In genomic region chr16:70881098-70881850, GRCm38 (mm10) we compare ENCODE assay signal across 16 mouse cellular contexts.
DNase-seq lines count a peak whose midpoint lies in the region; ATAC-seq and TF ChIP-seq lines count a peak whose summit lies in the region.
"Had no signal": no experiment of that assay in that cellular context is flagged by ENCODE, and none has a peak within 500 bp of the region (broad histone marks: within the 10 kb centered on the region; RNA-seq: fewer than 3 reads in every experiment).

No protein-coding gene starts in this region.

- H3K4me2 ChIP-seq in kidney, embryonic 14.5 days (replicated peaks; ENCODE audit: low read depth, low read length), result 0 out of 2 replicates have a peak overlapping the region, but pooled peaks have one; percentile 10
- peak overlapping the region; percentile 42 for H3K4me2 ChIP-seq in hindbrain, embryonic 15.5 days
- H3K4me2 ChIP-seq in midbrain, embryonic 16.5 days (ENCODE audit: low read length), result peak overlapping the region; percentile 51
- H3K4me2 ChIP-seq: embryonic facial prominence, embryonic 15.5 days; heart, embryonic 15.5 days; limb, embryonic 12.5 days had no signal

- TF ChIP-seq CTCF in brain, embryonic 14.5 days (IDR thresholded peaks at IDR 0.05; ENCODE audit: borderline replicate concordance, extremely low read depth, insufficient read depth, insufficient read length), result no peak
- no peak for TF ChIP-seq CTCF in lung, adult 2 months (IDR thresholded peaks at IDR 0.05; ENCODE audit: insufficient read depth, low read length)

- no peak for ATAC-seq in kidney, embryonic 14.5 days (ENCODE audit: low FRiP score, low TSS enrichment)
- peak; percentile 83 for ATAC-seq in hindbrain, embryonic 15.5 days (ENCODE audit: low FRiP score, low read depth)
- ATAC-seq in midbrain, embryonic 16.5 days, result peak; percentile 90

- H3K9me3 ChIP-seq in kidney, embryonic 14.5 days (ENCODE audit: control insufficient read depth, low read length), result no peaks in the 10 kb centered on the region
- no peaks in the 10 kb centered on the region for H3K9me3 ChIP-seq in hindbrain, embryonic 15.5 days
- no peaks in the 10 kb centered on the region for H3K9me3 ChIP-seq in midbrain, embryonic 16.5 days (replicated peaks; ENCODE audit: control insufficient read depth, low read length, poor library complexity, severe bottlenecking)
- H3K9me3 ChIP-seq: embryonic facial prominence, embryonic 15.5 days; heart, embryonic 15.5 days; limb, embryonic 12.5 days had no signal

- H3K9ac ChIP-seq in kidney, embryonic 14.5 days (ENCODE audit: low read depth, low read length), result no peak overlapping the region
- H3K9ac ChIP-seq in hindbrain, embryonic 15.5 days, result no peak overlapping the region
- peak overlapping the region; percentile 58 for H3K9ac ChIP-seq in midbrain, embryonic 16.5 days (ENCODE audit: low read depth, low read length)
- H3K9ac ChIP-seq: embryonic facial prominence, embryonic 15.5 days; heart, embryonic 15.5 days; limb, embryonic 12.5 days had no signal

- no peak overlapping the region for H3K4me3 ChIP-seq in kidney, embryonic 14.5 days (ENCODE audit: low read length)
- H3K4me3 ChIP-seq in hindbrain, embryonic 15.5 days, result no peak overlapping the region
- H3K4me3 ChIP-seq in midbrain, embryonic 16.5 days (ENCODE audit: low read depth, low read length), result peak overlapping the region; percentile 22
- no peak overlapping the region for H3K4me3 ChIP-seq in lung, adult 2 months (replicated peaks; ENCODE audit: extremely low read depth, low read depth, low read length)
- H3K4me3 ChIP-seq: embryonic facial prominence, embryonic 15.5 days; heart, embryonic 15.5 days; limb, embryonic 12.5 days had no signal

- H3K4me1 ChIP-seq in kidney, embryonic 14.5 days (ENCODE audit: control insufficient read depth, insufficient read depth, low read length), result no peaks in the 10 kb centered on the region
- peaks cover 10% of the 10 kb centered on the region; the same call in 1 of the 2 replicates for H3K4me1 ChIP-seq in hindbrain, embryonic 15.5 days (replicated peaks)
- H3K4me1 ChIP-seq in midbrain, embryonic 16.5 days (ENCODE audit: control insufficient read depth, insufficient read depth, low read length), result peaks cover 5% of the 10 kb centered on the region
- no peaks in the 10 kb centered on the region for H3K4me1 ChIP-seq in lung, adult 2 months (ENCODE audit: control insufficient read depth, insufficient read depth, low read length)
- H3K4me1 ChIP-seq: embryonic facial prominence, embryonic 15.5 days; heart, embryonic 15.5 days; limb, embryonic 12.5 days had no signal

- no peak for TF ChIP-seq POLR2A in brain, embryonic 14.5 days (IDR thresholded peaks at IDR 0.05; ENCODE audit: borderline replicate concordance, extremely low read depth, insufficient read depth, insufficient read length, poor library complexity, severe bottlenecking)
- TF ChIP-seq POLR2A in lung, adult 2 months (IDR thresholded peaks at IDR 0.05; ENCODE audit: borderline replicate concordance, extremely low read depth, low read depth, low read length), result no peak

- H3K36me3 ChIP-seq in kidney, embryonic 14.5 days (ENCODE audit: control insufficient read depth, insufficient read depth, low read length), result no peaks in the 10 kb centered on the region
- H3K36me3 ChIP-seq in hindbrain, embryonic 15.5 days, result no peaks in the 10 kb centered on the region
- no peaks in the 10 kb centered on the region for H3K36me3 ChIP-seq in midbrain, embryonic 16.5 days (ENCODE audit: control insufficient read depth, insufficient read depth, low read length)
- H3K36me3 ChIP-seq: embryonic facial prominence, embryonic 15.5 days; heart, embryonic 15.5 days; limb, embryonic 12.5 days had no signal

- 60% methylated on average over 14 of the region's 14 CpGs for WGBS in kidney, embryonic 14.5 days
- WGBS in hindbrain, embryonic 15.5 days, result 51% methylated on average over 14 of the region's 14 CpGs
- WGBS in midbrain, embryonic 16.5 days, result 45% methylated on average over 14 of the region's 14 CpGs
- WGBS in lung, adult 2 months, result 72% methylated on average over 14 of the region's 14 CpGs

- H3K27me3 ChIP-seq in kidney, embryonic 14.5 days (ENCODE audit: control insufficient read depth, insufficient read depth, low read length), result no peaks in the 10 kb centered on the region
- no peaks in the 10 kb centered on the region for H3K27me3 ChIP-seq in hindbrain, embryonic 15.5 days
- no peaks in the 10 kb centered on the region for H3K27me3 ChIP-seq in midbrain, embryonic 16.5 days (ENCODE audit: control insufficient read depth, insufficient read depth, low read depth, low read length)
- H3K27me3 ChIP-seq: embryonic facial prominence, embryonic 15.5 days; heart, embryonic 15.5 days; limb, embryonic 12.5 days had no signal

- no peak overlapping the region for H3K27ac ChIP-seq in kidney, embryonic 14.5 days (ENCODE audit: low read depth, low read length)
- H3K27ac ChIP-seq in hindbrain, embryonic 15.5 days (replicated peaks), result peak overlapping the region; percentile 73
- peak overlapping the region; percentile 77 for H3K27ac ChIP-seq in midbrain, embryonic 16.5 days (ENCODE audit: low read length)
- H3K27ac ChIP-seq: embryonic facial prominence, embryonic 15.5 days; heart, embryonic 15.5 days; limb, embryonic 12.5 days had no signal

- no peak for DNase-seq in kidney, adult 18-20 months
- peak; percentile 71 for DNase-seq in brain, embryonic 14.5 days (ENCODE audit: low read depth)
- no peak for DNase-seq in ovary, postnatal 14 days (ENCODE audit: low spot score)
- DNase-seq in lung, adult 2 months, result no peak
- DNase-seq in heart, adult 9 months (ENCODE audit: low spot score in 2 of 2), result no peak
- DNase-seq: adrenal gland, postnatal 25 days; cerebellum, adult 9-10 months; gastrocnemius, postnatal 10 days; kidney, adult 8-10 months; lung, postnatal 14 days had no signal
